Mouse (Mus musculus): ENCODE results near the gene Sema5a. TPM values are rescaled to one million over a fixed set of nuclear protein-coding genes. Genes with fewer than 3 reads are reported as not detected.
"Not testable (repeated sequence)": the region's sequence is repeated elsewhere in the genome, so short reads cannot be mapped to it uniquely, and the experiment has no call there.

Sema5a gene
- polyA plus RNA-seq (2015; fragmentation: Nextera tagmentation; extraction: Ambion mirVana) = 6.5 and 8.7 TPM in 2 replicates

GRCm38 (mm10) chr15:32244344-32244955, at the start of gene Sema5a:
Gene Sema5a (plus strand): TSS chr15:32244810.
- 1% methylated on average over 16 of the region's 45 CpGs for WGBS
- Histone ChIP-seq H3K4me1 (peaks cover 13% of the 10 kb centered on the region), H3K4me2 (peak within 1 kb of the TSS; percentile 99), H3K4me3 (peak within 1 kb of the TSS; percentile 58), H3K36me3 (replicated peaks) (no peaks in the 10 kb centered on the region), H3K9me3 (no peaks in the 10 kb centered on the region), H3K9ac (peak within 1 kb of the TSS; percentile 51), H3K27me3 (replicated peaks) (no peaks in the 10 kb centered on the region; the same call in 1 of the 2 replicates), H3K27ac (no peak within 1 kb of the TSS)
- ATAC-seq (replicated peaks) = peak; percentile 91

- no peaks in the 10 kb centered on the region for H3K36me3 ChIP-seq (replicated peaks)
- no peaks in the 10 kb centered on the region for H3K27me3 ChIP-seq (replicated peaks)
- H3K9me3 ChIP-seq = no peaks in the 10 kb centered on the region
- no peak overlapping the region for H3K4me2 ChIP-seq
- no peak overlapping the region for H3K27ac ChIP-seq
- H3K4me1 ChIP-seq = no peaks in the 10 kb centered on the region
- ATAC-seq (replicated peaks) = no peak
- H3K9ac ChIP-seq = no peak overlapping the region
- H3K4me3 ChIP-seq = no peak overlapping the region
- WGBS = 72% methylated on average over 9 of the region's 9 CpGs
These were observed 46.5 kb upstream of the Sema5a start for GRCm38 (mm10) chr15:32198076-32198475.

- H3K9me3 ChIP-seq = no peaks in the 10 kb centered on the region
- H3K9ac ChIP-seq = no peak overlapping the region
- H3K4me1 ChIP-seq = no peaks in the 10 kb centered on the region
- no peak for ATAC-seq (replicated peaks)
- H3K27me3 ChIP-seq (replicated peaks) = no peaks in the 10 kb centered on the region
- H3K4me2 ChIP-seq = no peak overlapping the region
- H3K4me3 ChIP-seq = no peak overlapping the region
- no peak overlapping the region for H3K27ac ChIP-seq
- no peaks in the 10 kb centered on the region for H3K36me3 ChIP-seq (replicated peaks)
- 77% methylated on average over 5 of the region's 5 CpGs for WGBS
These were observed 46.0 kb upstream of the Sema5a start for GRCm38 (mm10) chr15:32198561-32198960.

GRCm38 (mm10) chr15:32203242-32203641, 41.4 kb upstream of the Sema5a start:
- Histone ChIP-seq H3K27ac (no peak overlapping the region), H3K9ac (no peak overlapping the region), H3K9me3 (no peaks in the 10 kb centered on the region), H3K27me3 (replicated peaks) (no peaks in the 10 kb centered on the region), H3K36me3 (replicated peaks) (no peaks in the 10 kb centered on the region), H3K4me1 (no peaks in the 10 kb centered on the region), H3K4me3 (no peak overlapping the region), H3K4me2 (no peak overlapping the region)
- WGBS = 85% methylated on average over 5 of the region's 5 CpGs
- no peak for ATAC-seq (replicated peaks)

- Histone ChIP-seq H3K4me3 (no peak overlapping the region), H3K4me2 (no peak overlapping the region), H3K27me3 (replicated peaks) (no peaks in the 10 kb centered on the region), H3K4me1 (no peaks in the 10 kb centered on the region), H3K9me3 (no peaks in the 10 kb centered on the region), H3K9ac (no peak overlapping the region), H3K27ac (no peak overlapping the region), H3K36me3 (replicated peaks) (no peaks in the 10 kb centered on the region)
- 95% methylated on average over 10 of the region's 10 CpGs for whole genome bisulfite sequencing
- no peak for ATAC-seq (replicated peaks)
These were observed 39.7 kb upstream of the Sema5a start for GRCm38 (mm10) chr15:32204908-32205307.

- H3K36me3 ChIP-seq (replicated peaks); H3K4me2 ChIP-seq; H3K9me3 ChIP-seq; ATAC-seq (replicated peaks); H3K27me3 ChIP-seq (replicated peaks); H3K9ac ChIP-seq; H3K4me1 ChIP-seq; H3K27ac ChIP-seq; H3K4me3 ChIP-seq: not testable (repeated sequence)
- 95% methylated on average over 10 of the region's 10 CpGs for WGBS
These were observed 29.9 kb upstream of the Sema5a start for GRCm38 (mm10) chr15:32214687-32215086.

- Histone ChIP-seq H3K4me3 (no peak overlapping the region), H3K4me1 (no peaks in the 10 kb centered on the region), H3K9me3 (no peaks in the 10 kb centered on the region), H3K27me3 (replicated peaks) (no peaks in the 10 kb centered on the region), H3K27ac (no peak overlapping the region), H3K9ac (no peak overlapping the region), H3K36me3 (replicated peaks) (no peaks in the 10 kb centered on the region), H3K4me2 (no peak overlapping the region)
- 87% methylated on average over 7 of the region's 7 CpGs for WGBS
- no peak for ATAC-seq (replicated peaks)
These were observed 21.6 kb upstream of the Sema5a start for GRCm38 (mm10) chr15:32223028-32223427.

GRCm38 (mm10) chr15:32225394-32225793, 19.2 kb upstream of the Sema5a start:
- Histone ChIP-seq H3K36me3 (replicated peaks) (no peaks in the 10 kb centered on the region), H3K27me3 (replicated peaks) (no peaks in the 10 kb centered on the region), H3K4me1 (no peaks in the 10 kb centered on the region), H3K4me2 (no peak overlapping the region), H3K9ac (no peak overlapping the region), H3K9me3 (no peaks in the 10 kb centered on the region), H3K27ac (no peak overlapping the region), H3K4me3 (no peak overlapping the region)
- WGBS = 92% methylated on average over 3 of the region's 3 CpGs
- ATAC-seq (replicated peaks) = no peak

- Histone ChIP-seq H3K4me2 (no peak overlapping the region), H3K36me3 (replicated peaks) (no peaks in the 10 kb centered on the region), H3K4me3 (no peak overlapping the region), H3K4me1 (no peaks in the 10 kb centered on the region), H3K27ac (no peak overlapping the region), H3K9ac (no peak overlapping the region), H3K27me3 (replicated peaks) (no peaks in the 10 kb centered on the region), H3K9me3 (no peaks in the 10 kb centered on the region)
- no peak for ATAC-seq (replicated peaks)
- WGBS = 84% methylated on average over 6 of the region's 6 CpGs
These were observed 18.2 kb upstream of the Sema5a start for GRCm38 (mm10) chr15:32226381-32226780.

GRCm38 (mm10) chr15:32226888-32227395, 17.7 kb upstream of the Sema5a start:
- Histone ChIP-seq H3K27me3 (replicated peaks) (no peaks in the 10 kb centered on the region), H3K9ac (no peak overlapping the region), H3K36me3 (replicated peaks) (no peaks in the 10 kb centered on the region), H3K4me3 (no peak overlapping the region), H3K27ac (no peak overlapping the region), H3K4me2 (no peak overlapping the region), H3K4me1 (no peaks in the 10 kb centered on the region), H3K9me3 (no peaks in the 10 kb centered on the region)
- WGBS = 92% methylated on average over 7 of the region's 7 CpGs
- no peak for ATAC-seq (replicated peaks)

- no peaks in the 10 kb centered on the region for H3K36me3 ChIP-seq (replicated peaks)
- H3K9ac ChIP-seq = no peak overlapping the region
- no peak overlapping the region for H3K4me2 ChIP-seq
- no peak for ATAC-seq (replicated peaks)
- H3K27ac ChIP-seq = no peak overlapping the region
- no peaks in the 10 kb centered on the region for H3K27me3 ChIP-seq (replicated peaks)
- no peak overlapping the region for H3K4me3 ChIP-seq
- WGBS = 94% methylated on average over 2 of the region's 2 CpGs
- H3K4me1 ChIP-seq = no peaks in the 10 kb centered on the region
- H3K9me3 ChIP-seq = no peaks in the 10 kb centered on the region
These were observed 14.5 kb upstream of the Sema5a start for GRCm38 (mm10) chr15:32230066-32230465.

GRCm38 (mm10) chr15:32232189-32232588, 12.4 kb upstream of the Sema5a start:
- no peak overlapping the region for H3K4me3 ChIP-seq
- no peak overlapping the region for H3K27ac ChIP-seq
- no peak for ATAC-seq (replicated peaks)
- H3K4me2 ChIP-seq = no peak overlapping the region
- no peaks in the 10 kb centered on the region for H3K27me3 ChIP-seq (replicated peaks)
- WGBS = 84% methylated on average over 3 of the region's 3 CpGs
- no peaks in the 10 kb centered on the region for H3K9me3 ChIP-seq
- H3K4me1 ChIP-seq = no peaks in the 10 kb centered on the region
- H3K36me3 ChIP-seq (replicated peaks) = no peaks in the 10 kb centered on the region
- no peak overlapping the region for H3K9ac ChIP-seq

- not testable (repeated sequence) for H3K36me3 ChIP-seq (replicated peaks); H3K4me2 ChIP-seq; H3K4me1 ChIP-seq; H3K9ac ChIP-seq; H3K27ac ChIP-seq; H3K4me3 ChIP-seq; H3K9me3 ChIP-seq; H3K27me3 ChIP-seq (replicated peaks); ATAC-seq (replicated peaks)
- WGBS = 26% methylated on average over 8 of the region's 8 CpGs
These were observed 11.9 kb upstream of the Sema5a start for GRCm38 (mm10) chr15:32232666-32233141.

Measured in midbrain, embryonic 15.5 days (tissue).